Mouse (Mus musculus) intestine, embryonic 16.5 days (tissue): Measurements from ENCODE around the gene Npnt. TPM values are rescaled to one million over a fixed set of nuclear protein-coding genes. Genes with fewer than 3 reads are reported as not detected.

Experiments used
- ATAC-seq: fragments of 200-750 bp; cut with Nextera tagmentation; 2 replicates; pipeline ENCODE4 v1.8.0; 2017; ENCODE audit warnings: moderate TSS enrichment, moderate library complexity
- H3K27ac ChIP-seq: fragments of 300-500 bp; sonication (generic); 2 replicates; pipeline ENCODE4 v1.5.1; 2014; ENCODE audit warnings: mild to moderate bottlenecking, low read length
- H3K27me3 ChIP-seq: fragments of 300-500 bp; sonication (generic); replicated peaks from 2 replicates; pipeline ENCODE4 v1.6.1; 2014; ENCODE audit warnings: low read length, control low read depth, mixed read lengths; ENCODE audit not compliant: control insufficient read depth, insufficient read depth
- H3K36me3 ChIP-seq: fragments of 300-500 bp; sonication (generic); 2 replicates; pipeline ENCODE4 v1.6.1; 2014; ENCODE audit warnings: low read length, control low read depth; ENCODE audit not compliant: control insufficient read depth, insufficient read depth
- H3K4me1 ChIP-seq: fragments of 300-500 bp; sonication (generic); 2 replicates; pipeline ENCODE4 v1.6.1; 2014; ENCODE audit warnings: low read length, control low read depth, mixed read lengths; ENCODE audit not compliant: control insufficient read depth, insufficient read depth
- H3K4me2 ChIP-seq: fragments of 300-500 bp; sonication (generic); 2 replicates; pipeline ENCODE4 v1.6.1; 2014; ENCODE audit warnings: low read depth, low read length, control low read depth
- H3K4me3 ChIP-seq: fragments of 300-500 bp; sonication (generic); 2 replicates; pipeline ENCODE4 v1.5.1; 2014; ENCODE audit warnings: mild to moderate bottlenecking, low read length
- H3K9ac ChIP-seq: fragments of 300-500 bp; sonication (generic); 2 replicates; pipeline ENCODE4 v1.6.1; 2014; ENCODE audit warnings: low read depth, low read length
- H3K9me3 ChIP-seq: fragments of 300-500 bp; sonication (generic); 2 replicates; pipeline ENCODE4 v1.6.1; 2016; ENCODE audit warnings: low read length, control low read depth; ENCODE audit not compliant: control insufficient read depth
- WGBS: fragments of 180-500 bp; shearing (Covaris S2); extraction: QIAGEN DNeasy Blood & Tissue Kit; methylation state at CpG from one replicate; pipeline ENCODE4 v1.1.7; 2014; 5-methylcytosine and 5-hydroxymethylcytosine counted together
- polyA plus RNA-seq: library from polyadenylated mRNA; unstranded; fragments of >200 nt; fragmentation: Nextera tagmentation; extraction: Ambion mirVana; gene quantifications from 2 replicates; pipeline ENCODE4 v1.2.1, GENCODE M21; 2015

The Npnt gene
- polyA plus RNA-seq, 1 experiment from 2014 or later: 28.7 TPM

DNA sequence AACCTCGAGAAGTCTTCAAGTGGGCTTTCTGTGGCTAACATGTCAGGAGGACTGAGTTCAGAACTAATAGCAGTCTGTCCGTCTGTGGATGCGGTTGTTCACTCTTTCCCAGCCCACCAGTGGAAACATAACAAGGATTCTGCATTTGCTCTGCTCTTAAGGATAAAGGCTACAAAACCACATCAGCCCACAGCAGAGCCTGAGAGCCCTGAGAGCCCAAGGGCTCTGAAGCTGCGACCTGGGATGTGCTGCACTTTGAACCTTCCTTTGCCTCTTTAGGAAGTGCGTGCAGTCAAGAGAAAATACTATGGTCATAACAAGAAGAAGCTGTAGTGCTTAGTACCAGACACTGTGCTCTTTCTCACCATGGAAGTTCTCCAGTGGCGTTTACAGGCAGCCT, 7.3 kb downstream of the Npnt start:
- no peak for ATAC-seq
- 88% methylated on average over 6 of the region's 6 CpGs for WGBS

GRCm38 (mm10) chr3:132940181-132940990, 9.7 kb downstream of the Npnt start:
- no peak for ATAC-seq
- no peak overlapping the region for H3K4me2 ChIP-seq

More for the DNA sequence above, 7.3 kb downstream of the Npnt start:
- Histone ChIP-seq H3K27ac (no peak overlapping the region), H3K4me3 (no peak overlapping the region), H3K4me2 (no peak overlapping the region), H3K36me3 (no peaks in the 10 kb centered on the region), H3K9ac (no peak overlapping the region), H3K4me1 (no peaks in the 10 kb centered on the region), H3K27me3 (no peaks in the 10 kb centered on the region), H3K9me3 (no peaks in the 10 kb centered on the region)

GRCm38 (mm10) chr3:132939006-132939405, 11.1 kb downstream of the Npnt start:
- H3K4me2 ChIP-seq: no peak overlapping the region
- no peaks in the 10 kb centered on the region for H3K4me1 ChIP-seq
- no peak overlapping the region for H3K27ac ChIP-seq
- no peaks in the 10 kb centered on the region for H3K9me3 ChIP-seq
- H3K4me3 ChIP-seq: no peak overlapping the region
- no peak overlapping the region for H3K9ac ChIP-seq
- ATAC-seq: no peak
- WGBS: 73% methylated on average over 8 of the region's 8 CpGs
- H3K36me3 ChIP-seq: no peaks in the 10 kb centered on the region
- H3K27me3 ChIP-seq: no peaks in the 10 kb centered on the region

More at GRCm38 (mm10) chr3:132940181-132940990, 9.7 kb downstream of the Npnt start:
- Histone ChIP-seq H3K36me3 (no peaks in the 10 kb centered on the region), H3K27me3 (no peaks in the 10 kb centered on the region), H3K9ac (no peak overlapping the region), H3K27ac (no peak overlapping the region), H3K4me3 (no peak overlapping the region), H3K4me1 (no peaks in the 10 kb centered on the region), H3K9me3 (no peaks in the 10 kb centered on the region)
- WGBS: 78% methylated on average over 10 of the region's 10 CpGs

DNA sequence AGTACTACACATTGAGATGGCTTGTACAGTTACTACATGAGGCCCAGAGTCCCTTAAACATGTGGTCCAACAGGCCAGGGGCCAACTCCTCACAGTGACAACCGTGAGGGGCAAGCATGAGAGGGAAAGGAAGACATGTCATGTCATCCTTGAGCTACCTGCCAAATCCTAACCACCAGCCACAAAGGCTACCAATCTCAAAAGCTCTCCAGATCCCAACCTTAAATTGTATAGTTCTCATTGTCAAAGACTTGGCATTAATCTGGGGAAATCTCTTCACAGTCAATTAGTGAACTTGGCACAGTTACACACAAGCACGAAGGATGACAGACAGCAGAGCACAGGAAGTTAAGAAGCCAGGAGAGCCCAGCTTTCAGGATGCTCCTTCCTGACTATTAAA, 15.4 kb downstream of the Npnt start:
- 0 out of 2 replicates have a peak, but pooled peaks cover 2% of the 10 kb centered on the region for H3K4me1 ChIP-seq
- H3K4me2 ChIP-seq: no peak overlapping the region
- no peak for ATAC-seq
- H3K9ac ChIP-seq: no peak overlapping the region
- H3K9me3 ChIP-seq: no peaks in the 10 kb centered on the region
- WGBS: 61% methylated on average over 2 of the region's 2 CpGs
- H3K27me3 ChIP-seq: no peaks in the 10 kb centered on the region
- no peak overlapping the region for H3K4me3 ChIP-seq
- H3K36me3 ChIP-seq: no peaks in the 10 kb centered on the region
- no peak overlapping the region for H3K27ac ChIP-seq

DNA sequence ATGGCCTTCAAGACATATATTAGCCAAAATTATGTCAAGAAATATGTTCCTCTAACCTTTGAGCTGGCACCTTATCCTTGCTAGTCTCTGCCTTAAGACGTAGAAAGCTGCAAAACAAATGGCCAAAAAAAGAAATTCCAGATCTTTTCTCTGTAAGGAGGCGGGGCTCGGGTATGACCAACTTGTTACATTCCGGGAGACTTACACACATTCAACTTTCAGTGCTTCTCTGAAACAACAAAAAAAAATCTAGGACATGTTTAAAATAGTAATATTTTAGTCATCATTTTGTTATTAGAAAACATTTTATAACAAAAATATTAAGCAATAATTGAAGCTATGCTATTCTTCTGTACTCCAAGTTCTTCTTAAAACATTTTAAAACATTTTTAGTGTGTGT, 18.6 kb downstream of the Npnt start:
- Histone ChIP-seq H3K27me3 (no peaks in the 10 kb centered on the region), H3K9ac (no peak overlapping the region), H3K27ac (no peak overlapping the region), H3K36me3 (no peaks in the 10 kb centered on the region), H3K4me2 (no peak overlapping the region), H3K4me1 (0 out of 2 replicates have a peak, but pooled peaks cover 2% of the 10 kb centered on the region), H3K4me3 (no peak overlapping the region), H3K9me3 (no peaks in the 10 kb centered on the region)
- no peak for ATAC-seq
- WGBS: 79% methylated on average over 4 of the region's 4 CpGs

- H3K27ac ChIP-seq: no peak overlapping the region
- ATAC-seq: no peak
- 31% methylated on average over 6 of the region's 6 CpGs for WGBS
Observed at GRCm38 (mm10) chr3:132929866-132930265, 20.2 kb downstream of the Npnt start.

GRCm38 (mm10) chr3:132928186-132928585, 21.9 kb downstream of the Npnt start:
- Histone ChIP-seq H3K4me2 (no peak overlapping the region), H3K4me3 (no peak overlapping the region), H3K9me3 (no peaks in the 10 kb centered on the region), H3K27me3 (no peaks in the 10 kb centered on the region), H3K4me1 (0 out of 2 replicates have a peak, but pooled peaks cover 2% of the 10 kb centered on the region), H3K27ac (no peak overlapping the region), H3K36me3 (no peaks in the 10 kb centered on the region), H3K9ac (no peak overlapping the region)
- WGBS: 91% methylated on average over 9 of the region's 9 CpGs
- no peak for ATAC-seq

More at GRCm38 (mm10) chr3:132929866-132930265, 20.2 kb downstream of the Npnt start:
- Histone ChIP-seq H3K27me3 (no peaks in the 10 kb centered on the region), H3K9me3 (no peaks in the 10 kb centered on the region), H3K36me3 (no peaks in the 10 kb centered on the region), H3K4me2 (no peak overlapping the region), H3K4me1 (0 out of 2 replicates have a peak, but pooled peaks cover 2% of the 10 kb centered on the region), H3K4me3 (no peak overlapping the region), H3K9ac (no peak overlapping the region)

DNA sequence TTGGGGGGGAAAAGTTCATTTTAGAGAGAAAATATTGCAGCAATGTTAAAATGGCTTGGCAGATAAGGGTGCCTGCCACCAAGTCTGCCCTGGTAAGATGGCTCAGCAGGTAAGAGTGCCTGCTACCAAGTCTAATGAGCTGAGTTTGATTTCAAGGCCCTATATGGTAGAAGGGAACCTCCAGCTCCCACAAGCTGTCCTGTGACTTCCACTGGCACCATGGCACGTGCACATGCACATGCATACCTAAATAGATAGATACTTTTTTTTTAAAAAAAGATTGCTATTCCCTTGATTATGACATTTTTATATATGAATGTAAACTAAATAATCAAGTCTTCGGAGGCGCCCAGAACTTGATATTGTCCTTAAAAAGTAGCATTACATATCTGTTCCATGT, 30.3 kb downstream of the Npnt start:
- Histone ChIP-seq H3K4me1 (no peaks in the 10 kb centered on the region), H3K4me2 (no peak overlapping the region), H3K9ac (no peak overlapping the region), H3K9me3 (no peaks in the 10 kb centered on the region), H3K27me3 (no peaks in the 10 kb centered on the region), H3K27ac (no peak overlapping the region), H3K36me3 (no peaks in the 10 kb centered on the region), H3K4me3 (no peak overlapping the region)
- WGBS: 92% methylated on average over 3 of the region's 3 CpGs
- ATAC-seq: no peak

DNA sequence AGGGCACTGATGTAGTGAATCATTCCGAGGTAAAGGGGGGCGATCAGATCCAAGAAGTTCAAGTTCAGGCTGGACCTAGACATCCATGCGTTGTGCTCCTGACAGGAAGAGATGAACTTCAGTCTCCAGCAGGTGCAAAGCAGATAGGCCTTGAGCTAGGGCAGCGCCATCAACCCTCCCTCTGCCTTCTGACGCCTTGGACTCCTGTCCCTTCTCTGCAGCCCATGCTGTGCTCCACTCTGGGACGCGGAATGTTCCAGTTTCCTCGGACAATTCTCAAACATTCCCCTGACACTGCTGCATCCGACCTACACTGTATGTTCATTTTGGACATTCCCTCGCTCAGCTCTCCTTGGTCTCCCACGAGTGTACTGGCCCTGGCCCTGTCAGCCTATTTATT, 30.9 kb downstream of the Npnt start:
- 87% methylated on average over 11 of the region's 11 CpGs for WGBS
- Histone ChIP-seq H3K27me3 (no peaks in the 10 kb centered on the region), H3K36me3 (no peaks in the 10 kb centered on the region), H3K4me2 (no peak overlapping the region), H3K27ac (no peak overlapping the region), H3K4me1 (no peaks in the 10 kb centered on the region), H3K4me3 (no peak overlapping the region), H3K9me3 (no peaks in the 10 kb centered on the region), H3K9ac (no peak overlapping the region)
- no peak for ATAC-seq
